Mouse (Mus musculus) cerebellum, adult 2 months (tissue): ENCODE data around the gene Tas2r134. TPM values are rescaled to one million over a fixed set of nuclear protein-coding genes. Genes with fewer than 3 reads are reported as not detected.

Experiments
- DNase-seq, 2 experiments: peaks; one replicate each; pipeline ENCODE4 v3.0.0; 2021
- H3K27ac ChIP-seq: fragments of 200-500 bp; 2 replicates; pipeline ENCODE4 v1.5.1; 2012; ENCODE audit warnings: low read length, control low read depth, inconsistent platforms; ENCODE audit not compliant: insufficient read depth
- H3K27me3 ChIP-seq: fragments of 200-500 bp; 2 replicates; pipeline ENCODE4 v1.6.1; 2012; ENCODE audit warnings: inconsistent platforms, mild to moderate bottlenecking, low read length, moderate library complexity; ENCODE audit not compliant: control insufficient read depth, insufficient read depth
- H3K4me1 ChIP-seq: fragments of 200-500 bp; 2 replicates; pipeline ENCODE4 v1.6.1; 2011; ENCODE audit warnings: low read length; ENCODE audit not compliant: control insufficient read depth, insufficient read depth
- H3K4me3 ChIP-seq: fragments of 200-500 bp; replicated peaks from 2 replicates; pipeline ENCODE3; 2011; ENCODE audit warnings: mild to moderate bottlenecking, low read depth, low read length, control low read depth; ENCODE audit not compliant: insufficient read depth
- CTCF ChIP-seq: fragments of 200-500 bp; IDR thresholded peaks from 2 replicates; pipeline ENCODE4 v1.5.1; 2011; ENCODE audit warnings: low read depth, mild to moderate bottlenecking, control low read depth, low read length, moderate library complexity, borderline replicate concordance; ENCODE audit not compliant: insufficient read depth
- POLR2A ChIP-seq: fragments of 200-500 bp; IDR thresholded peaks from 2 replicates; pipeline ENCODE4 v1.6.1; 2011; ENCODE audit warnings: low read length, control low read depth, borderline replicate concordance; ENCODE audit not compliant: insufficient read depth
- WGBS: fragments of 180-500 bp; shearing (Covaris S2); methylation state at CpG from one replicate; pipeline ENCODE4 v1.1.7; 2018; 5-methylcytosine and 5-hydroxymethylcytosine counted together
- polyA plus RNA-seq: library from polyadenylated mRNA; depleted of rRNA; stranded (reverse); fragments of >200 nt; gene quantifications from 2 replicates; pipeline ENCODE4 v1.2.3, GENCODE M21; 2012

Gene Tas2r134
- polyA plus RNA-seq, 1 experiment: not detected

GRCm38 (mm10) chr2:51599473-51600201, 27.7 kb upstream of the Tas2r134 start:
- Histone ChIP-seq H3K4me1 (no peaks in the 10 kb centered on the region), H3K4me3 (no peak overlapping the region), H3K27me3 (no peaks in the 10 kb centered on the region; the same call in 1 of the 2 replicates), H3K27ac (no peak overlapping the region)
- peak; percentile 12 to 13 for DNase-seq
- no peak for TF ChIP-seq POLR2A
- 63% methylated on average over 19 of the region's 19 CpGs for WGBS

- H3K27me3 ChIP-seq: no peaks in the 10 kb centered on the region; the same call in 1 of the 2 replicates
- TF ChIP-seq POLR2A (no peak), CTCF (no peak)
- 54% methylated on average over 3 of the region's 3 CpGs for WGBS
- H3K4me3 ChIP-seq: no peak overlapping the region
- no peak overlapping the region for H3K27ac ChIP-seq
- no peaks in the 10 kb centered on the region for H3K4me1 ChIP-seq
- no peak for DNase-seq
Observed at GRCm38 (mm10) chr2:51600202-51600487, 27.2 kb upstream of the Tas2r134 start.

- H3K4me1 ChIP-seq: no peaks in the 10 kb centered on the region
- no peak for DNase-seq
- whole genome bisulfite sequencing: 61% methylated on average over 8 of the region's 8 CpGs
- no peak overlapping the region for H3K27ac ChIP-seq
- no peak for TF ChIP-seq POLR2A
- no peak for TF ChIP-seq CTCF
- H3K4me3 ChIP-seq: no peak overlapping the region
- H3K27me3 ChIP-seq: no peaks in the 10 kb centered on the region; the same call in 1 of the 2 replicates
Observed at GRCm38 (mm10) chr2:51600873-51601272, 26.4 kb upstream of the Tas2r134 start.

GRCm38 (mm10) chr2:51610305-51610704, 17.0 kb upstream of the Tas2r134 start:
- Histone ChIP-seq H3K4me3 (no peak overlapping the region), H3K4me1 (no peaks in the 10 kb centered on the region), H3K27ac (no peak overlapping the region), H3K27me3 (no peaks in the 10 kb centered on the region)
- TF ChIP-seq CTCF (no peak), POLR2A (no peak)
- no peak for DNase-seq
- WGBS: 6% methylated on average over 10 of the region's 10 CpGs

- Histone ChIP-seq H3K27me3 (no peaks in the 10 kb centered on the region), H3K4me1 (no peaks in the 10 kb centered on the region), H3K27ac (no peak overlapping the region), H3K4me3 (no peak overlapping the region)
- DNase-seq: no peak
- TF ChIP-seq CTCF (no peak), POLR2A (no peak)
- 11% methylated on average over 2 of the region's 2 CpGs for WGBS
Observed at GRCm38 (mm10) chr2:51610897-51611296, 16.4 kb upstream of the Tas2r134 start.

GRCm38 (mm10) chr2:51613716-51614115, 13.6 kb upstream of the Tas2r134 start:
- H3K27ac ChIP-seq: no peak overlapping the region
- no peaks in the 10 kb centered on the region for H3K4me1 ChIP-seq
- no peak for DNase-seq
- no peak overlapping the region for H3K4me3 ChIP-seq
- TF ChIP-seq CTCF (no peak), POLR2A (no peak)
- H3K27me3 ChIP-seq: no peaks in the 10 kb centered on the region
- WGBS: 78% methylated on average over 4 of the region's 4 CpGs

GRCm38 (mm10) chr2:51621931-51622330, 5.4 kb upstream of the Tas2r134 start:
- no peak overlapping the region for H3K27ac ChIP-seq
- no peak for DNase-seq
- WGBS: 71% methylated on average over 2 of the region's 2 CpGs
- no peak for TF ChIP-seq CTCF
- no peak for TF ChIP-seq POLR2A
- no peak overlapping the region for H3K4me3 ChIP-seq
- H3K4me1 ChIP-seq: no peaks in the 10 kb centered on the region
- no peaks in the 10 kb centered on the region for H3K27me3 ChIP-seq

GRCm38 (mm10) chr2:51626007-51626406, 1.3 kb upstream of the Tas2r134 start:
- H3K27me3 ChIP-seq: no peaks in the 10 kb centered on the region
- no peak overlapping the region for H3K27ac ChIP-seq
- DNase-seq: no peak
- TF ChIP-seq CTCF: no peak
- no peak for TF ChIP-seq POLR2A
- H3K4me1 ChIP-seq: no peaks in the 10 kb centered on the region
- 91% methylated on average over 3 of the region's 3 CpGs for WGBS
- no peak overlapping the region for H3K4me3 ChIP-seq
